Mouse (Mus musculus) cerebellum, adult 2 months (tissue): ENCODE measurements around the gene Hspa12a. TPM values are rescaled to one million over a fixed set of nuclear protein-coding genes. Genes with fewer than 3 reads are reported as not detected.

Source experiments
- DNase-seq, 2 experiments: peaks; one replicate each; pipeline ENCODE4 v3.0.0; 2021
- H3K27ac ChIP-seq: fragments of 200-500 bp; 2 replicates; pipeline ENCODE4 v1.5.1; 2012; ENCODE audit warnings: low read length, control low read depth, inconsistent platforms; ENCODE audit not compliant: insufficient read depth
- H3K27me3 ChIP-seq: fragments of 200-500 bp; 2 replicates; pipeline ENCODE4 v1.6.1; 2012; ENCODE audit warnings: inconsistent platforms, mild to moderate bottlenecking, low read length, moderate library complexity; ENCODE audit not compliant: control insufficient read depth, insufficient read depth
- H3K4me1 ChIP-seq: fragments of 200-500 bp; 2 replicates; pipeline ENCODE4 v1.6.1; 2011; ENCODE audit warnings: low read length; ENCODE audit not compliant: control insufficient read depth, insufficient read depth
- H3K4me3 ChIP-seq: fragments of 200-500 bp; replicated peaks from 2 replicates; pipeline ENCODE3; 2011; ENCODE audit warnings: mild to moderate bottlenecking, low read depth, low read length, control low read depth; ENCODE audit not compliant: insufficient read depth
- CTCF ChIP-seq: fragments of 200-500 bp; IDR thresholded peaks from 2 replicates; pipeline ENCODE4 v1.5.1; 2011; ENCODE audit warnings: low read depth, mild to moderate bottlenecking, control low read depth, low read length, moderate library complexity, borderline replicate concordance; ENCODE audit not compliant: insufficient read depth
- POLR2A ChIP-seq: fragments of 200-500 bp; IDR thresholded peaks from 2 replicates; pipeline ENCODE4 v1.6.1; 2011; ENCODE audit warnings: low read length, control low read depth, borderline replicate concordance; ENCODE audit not compliant: insufficient read depth
- WGBS: fragments of 180-500 bp; shearing (Covaris S2); methylation state at CpG from one replicate; pipeline ENCODE4 v1.1.7; 2018; 5-methylcytosine and 5-hydroxymethylcytosine counted together
- polyA plus RNA-seq: library from polyadenylated mRNA; depleted of rRNA; stranded (reverse); fragments of >200 nt; gene quantifications from 2 replicates; pipeline ENCODE4 v1.2.3, GENCODE M21; 2012

Gene Hspa12a
- polyA plus RNA-seq, 1 experiment: 103 TPM

DNA sequence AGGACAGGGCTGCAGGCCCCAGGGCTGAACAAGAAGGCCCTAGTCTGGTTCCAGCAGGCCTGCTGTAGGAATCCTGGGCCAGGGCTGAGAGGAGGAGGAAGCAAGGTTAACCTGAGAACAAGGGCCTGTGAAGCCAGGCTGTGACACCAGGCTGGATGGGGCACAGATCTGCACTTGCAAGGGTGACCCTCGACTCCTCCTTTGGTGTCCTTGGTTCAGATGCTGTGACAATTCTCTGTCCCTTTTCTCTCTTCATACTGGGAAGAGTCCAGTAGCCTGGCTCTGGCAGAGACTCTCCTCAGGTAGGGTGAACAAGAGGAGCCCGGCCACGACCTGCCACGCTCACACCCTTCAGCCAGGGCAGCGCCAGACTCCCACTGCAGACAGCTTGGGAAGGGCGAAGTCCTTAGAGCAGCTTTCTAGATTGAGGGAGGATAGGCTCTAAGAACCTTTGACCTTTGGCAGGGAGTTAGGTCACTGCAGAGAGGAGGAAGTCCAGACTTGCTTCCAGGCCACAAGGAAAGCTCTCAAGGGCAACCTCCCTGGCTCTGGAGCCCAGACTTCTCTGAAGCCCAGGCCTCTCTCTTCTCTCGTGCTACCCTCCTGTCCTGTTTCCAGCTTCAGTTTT lies 64.0 kb downstream of the Hspa12a start:
- 94% methylated on average over 7 of the region's 7 CpGs for WGBS

GRCm38 (mm10) chr19:58878560-58878959 lies 64.9 kb downstream of the Hspa12a start:
- DNase-seq: no peak
- peaks cover 6% of the 10 kb centered on the region for H3K4me1 ChIP-seq
- H3K27me3 ChIP-seq: no peaks in the 10 kb centered on the region
- no peak for TF ChIP-seq POLR2A
- no peak for TF ChIP-seq CTCF
- H3K4me3 ChIP-seq: no peak overlapping the region
- no peak overlapping the region for H3K27ac ChIP-seq
- WGBS: 87% methylated on average over 2 of the region's 2 CpGs

More for the DNA sequence above, 64.0 kb downstream of the Hspa12a start:
- no peak overlapping the region for H3K4me3 ChIP-seq
- TF ChIP-seq CTCF (no peak), POLR2A (no peak)
- H3K27ac ChIP-seq: no peak overlapping the region
- no peak for DNase-seq
- H3K27me3 ChIP-seq: no peaks in the 10 kb centered on the region
- H3K4me1 ChIP-seq: peaks cover 15% of the 10 kb centered on the region

GRCm38 (mm10) chr19:58873536-58873935 lies 69.9 kb downstream of the Hspa12a start:
- no peak overlapping the region for H3K27ac ChIP-seq
- no peak overlapping the region for H3K4me3 ChIP-seq
- H3K27me3 ChIP-seq: no peaks in the 10 kb centered on the region
- 91% methylated on average over 3 of the region's 3 CpGs for WGBS
- DNase-seq: no peak
- no peak for TF ChIP-seq CTCF
- no peak for TF ChIP-seq POLR2A
- no peaks in the 10 kb centered on the region for H3K4me1 ChIP-seq

GRCm38 (mm10) chr19:58872381-58873259 lies 70.8 kb downstream of the Hspa12a start:
- WGBS: 80% methylated on average over 11 of the region's 11 CpGs
- H3K4me1 ChIP-seq: no peaks in the 10 kb centered on the region
- no peak overlapping the region for H3K4me3 ChIP-seq
- H3K27ac ChIP-seq: no peak overlapping the region
- DNase-seq: no peak
- no peak for TF ChIP-seq CTCF
- no peak for TF ChIP-seq POLR2A
- H3K27me3 ChIP-seq: no peaks in the 10 kb centered on the region

GRCm38 (mm10) chr19:58871878-58872277 lies 71.6 kb downstream of the Hspa12a start:
- WGBS: 92% methylated on average over 6 of the region's 6 CpGs
- TF ChIP-seq POLR2A (no peak), CTCF (no peak)
- no peaks in the 10 kb centered on the region for H3K27me3 ChIP-seq
- no peak for DNase-seq
- no peaks in the 10 kb centered on the region for H3K4me1 ChIP-seq
- H3K27ac ChIP-seq: no peak overlapping the region
- H3K4me3 ChIP-seq: no peak overlapping the region

GRCm38 (mm10) chr19:58866651-58867050 lies 76.8 kb downstream of the Hspa12a start:
- Histone ChIP-seq H3K27me3 (no peaks in the 10 kb centered on the region), H3K27ac (no peak overlapping the region), H3K4me3 (no peak overlapping the region), H3K4me1 (no peaks in the 10 kb centered on the region)
- 82% methylated on average over 4 of the region's 4 CpGs for WGBS
- TF ChIP-seq POLR2A: no peak
- TF ChIP-seq CTCF: no peak
- no peak for DNase-seq

GRCm38 (mm10) chr19:58865224-58865623 lies 78.2 kb downstream of the Hspa12a start:
- TF ChIP-seq CTCF (no peak), POLR2A (no peak)
- Histone ChIP-seq H3K27me3 (no peaks in the 10 kb centered on the region), H3K27ac (no peak overlapping the region), H3K4me1 (no peaks in the 10 kb centered on the region), H3K4me3 (no peak overlapping the region)
- WGBS: 45% methylated on average over 5 of the region's 5 CpGs
- no peak for DNase-seq
